Comparison of ENCODE assay signal across 10 mouse cellular contexts in genomic region chr7:46029299-46030144, GRCm38 (mm10). TPM values are rescaled to one million over a fixed set of nuclear protein-coding genes. Genes with fewer than 3 reads are reported as not detected.
DNase-seq lines count a peak whose midpoint lies in the region; ATAC-seq and TF ChIP-seq lines count a peak whose summit lies in the region.
"Had no signal": no experiment of that assay in that cellular context is flagged by ENCODE, and none has a peak within 500 bp of the region (broad histone marks: within the 10 kb centered on the region; RNA-seq: fewer than 3 reads in every experiment).

No protein-coding gene starts in this region.

- no peak for DNase-seq in kidney, postnatal 14 days
- peak; percentile 33 for DNase-seq in MEL-GATA-1-ER (ENCODE audit: extremely low read depth, low read depth)
- no peak for DNase-seq in hindbrain, postnatal 0 days (ENCODE audit: low spot score)
- no peak for DNase-seq in liver, postnatal 0 days
- no peak for DNase-seq in frontal cortex, adult 2 months (ENCODE audit: extremely low spot score in 1 of 2, low spot score in 1 of 2)
- DNase-seq in left cerebral cortex, adult 8-10 months (ENCODE audit: low spot score in 2 of 2): no peak
- DNase-seq in thymus, postnatal 0 days (ENCODE audit: low spot score): no peak
- DNase-seq: thymus, postnatal 36 days had no signal

- 61% methylated on average over 9 of the region's 9 CpGs for WGBS in kidney, embryonic 15.5 days
- WGBS in hindbrain, postnatal 0 days: 64% methylated on average over 8 of the region's 9 CpGs
- WGBS in liver, postnatal 0 days (ENCODE audit: insufficient replicate concordance): 60% methylated on average over 7 of the region's 9 CpGs

- H3K27me3 ChIP-seq in kidney, embryonic 15.5 days: no peaks in the 10 kb centered on the region
- no peaks in the 10 kb centered on the region for H3K27me3 ChIP-seq in hindbrain, postnatal 0 days (ENCODE audit: insufficient read depth, low read length)
- H3K27me3 ChIP-seq in liver, postnatal 0 days (ENCODE audit: insufficient read depth, low read length): no peaks in the 10 kb centered on the region
- H3K27me3 ChIP-seq: forebrain, embryonic 15.5 days had no signal

- peak overlapping the region; percentile 22 for H3K4me3 ChIP-seq in kidney, embryonic 15.5 days (replicated peaks)
- no peak overlapping the region for H3K4me3 ChIP-seq in hindbrain, postnatal 0 days (ENCODE audit: low read length)
- peak overlapping the region; percentile 22 for H3K4me3 ChIP-seq in liver, postnatal 0 days (ENCODE audit: low read depth, low read length)
- H3K4me3 ChIP-seq: forebrain, embryonic 15.5 days had no signal

- 0 out of 2 replicates have a peak, but pooled peaks have one; percentile 14 for TF ChIP-seq CTCF in hindbrain, postnatal 0 days (IDR thresholded peaks at IDR 0.05; ENCODE audit: low read depth)
- TF ChIP-seq CTCF in liver, postnatal 0 days (IDR thresholded peaks at IDR 0.05; ENCODE audit: low read depth): peak; percentile 20; the same call in 1 of the 2 replicates

- H3K27ac ChIP-seq in kidney, embryonic 15.5 days: peak overlapping the region; percentile 56; the same call in 1 of the 2 replicates
- H3K27ac ChIP-seq in hindbrain, postnatal 0 days: no peak overlapping the region
- peak overlapping the region; percentile 93 for H3K27ac ChIP-seq in liver, postnatal 0 days (ENCODE audit: low read depth)
- H3K27ac ChIP-seq: forebrain, embryonic 15.5 days had no signal

- peak overlapping the region; percentile 30; the same call in 1 of the 2 replicates for H3K9ac ChIP-seq in kidney, embryonic 15.5 days
- H3K9ac ChIP-seq in hindbrain, postnatal 0 days (replicated peaks; ENCODE audit: low read length): 0 out of 2 replicates have a peak overlapping the region, but pooled peaks have one; percentile 21
- peak overlapping the region; percentile 51 for H3K9ac ChIP-seq in liver, postnatal 0 days (replicated peaks)
- H3K9ac ChIP-seq: forebrain, embryonic 15.5 days had no signal

- no peaks in the 10 kb centered on the region for H3K9me3 ChIP-seq in kidney, embryonic 15.5 days (replicated peaks)
- H3K9me3 ChIP-seq in hindbrain, postnatal 0 days (ENCODE audit: low read length): no peaks in the 10 kb centered on the region
- no peaks in the 10 kb centered on the region for H3K9me3 ChIP-seq in liver, postnatal 0 days (ENCODE audit: low read length)
- H3K9me3 ChIP-seq: forebrain, embryonic 15.5 days had no signal

- no peak for ATAC-seq in kidney, embryonic 15.5 days (replicated peaks; ENCODE audit: low FRiP score)
- no peak for ATAC-seq in hindbrain, postnatal 0 days
- peak; percentile 68 for ATAC-seq in liver, postnatal 0 days
- ATAC-seq: forebrain, embryonic 15.5 days had no signal

- peak overlapping the region; percentile 52 for H3K4me2 ChIP-seq in kidney, embryonic 15.5 days
- H3K4me2 ChIP-seq in hindbrain, postnatal 0 days (ENCODE audit: low read depth, low read length): no peak overlapping the region
- H3K4me2 ChIP-seq in liver, postnatal 0 days (ENCODE audit: low read depth, low read length): peak overlapping the region; percentile 48
- H3K4me2 ChIP-seq: forebrain, embryonic 15.5 days had no signal

- H3K36me3 ChIP-seq in kidney, embryonic 15.5 days: no peaks in the 10 kb centered on the region
- H3K36me3 ChIP-seq in hindbrain, postnatal 0 days (ENCODE audit: insufficient read depth, low read length): no peaks in the 10 kb centered on the region
- 0 out of 2 replicates have a peak, but pooled peaks cover 2% of the 10 kb centered on the region for H3K36me3 ChIP-seq in liver, postnatal 0 days (replicated peaks; ENCODE audit: insufficient read depth, low read length)
- H3K36me3 ChIP-seq: forebrain, embryonic 15.5 days had no signal

- no peak for TF ChIP-seq EP300 in liver, postnatal 0 days (IDR thresholded peaks at IDR 0.05; ENCODE audit: low read depth)

- peaks cover 14% of the 10 kb centered on the region for H3K4me1 ChIP-seq in kidney, embryonic 15.5 days
- peaks cover 5% of the 10 kb centered on the region for H3K4me1 ChIP-seq in hindbrain, postnatal 0 days (ENCODE audit: insufficient read depth, low read length)
- peaks cover 21% of the 10 kb centered on the region for H3K4me1 ChIP-seq in liver, postnatal 0 days (ENCODE audit: insufficient read depth)

RNA-seq across cellular contexts. Expression of gene Abcc6, which starts 0.6 kb away (rescaled TPM):
- 0.93 and 1.1 TPM in 2 replicates for polyA plus RNA-seq in kidney, embryonic 15.5 days (2015; fragmentation: Nextera tagmentation; extraction: Ambion mirVana)
- total RNA-seq in hindbrain, postnatal 0 days (2014; rRNA removed): 0.58 and 1.2 TPM in 2 replicates
- polyA plus RNA-seq in hindbrain, postnatal 0 days (2015; fragmentation: Nextera tagmentation; extraction: Ambion mirVana): 0.55 and 0.64 TPM in 2 replicates
- 9.9 and 10.8 TPM in 2 replicates for polyA plus RNA-seq in liver, postnatal 0 days (2015; fragmentation: Nextera tagmentation; extraction: Ambion mirVana)
- polyA plus RNA-seq in frontal cortex, adult 2 months (2012; rRNA removed): 2.4 and 3.8 TPM in 2 replicates
- total RNA-seq in left cerebral cortex, adult 8-10 months (2022): 1 to 10 TPM; 1.9 to 2.5 (median 2.3) TPM
- 0.13 TPM in 1 of 2 replicates, not detected in the other for polyA plus RNA-seq in thymus, postnatal 0 days (2015; fragmentation: Nextera tagmentation; extraction: Ambion mirVana)

RNA-seq across cellular contexts. Expression of gene Nomo1, which starts 4.0 kb away (rescaled TPM):
- polyA plus RNA-seq in kidney, embryonic 15.5 days (2015; fragmentation: Nextera tagmentation; extraction: Ambion mirVana): 39.9 and 40.4 TPM in 2 replicates
- total RNA-seq in hindbrain, postnatal 0 days (2014; rRNA removed): 53.6 and 61.5 TPM in 2 replicates
- 36.9 and 37.9 TPM in 2 replicates for polyA plus RNA-seq in hindbrain, postnatal 0 days (2015; fragmentation: Nextera tagmentation; extraction: Ambion mirVana)
- 18.4 and 19.9 TPM in 2 replicates for polyA plus RNA-seq in liver, postnatal 0 days (2015; fragmentation: Nextera tagmentation; extraction: Ambion mirVana)
- 68.3 and 74.8 TPM in 2 replicates for polyA plus RNA-seq in frontal cortex, adult 2 months (2012; rRNA removed)
- total RNA-seq in left cerebral cortex, adult 8-10 months (2022): 100 to 1,000 TPM; 100 to 108 (median 103) TPM
- 24.9 and 29.7 TPM in 2 replicates for polyA plus RNA-seq in thymus, postnatal 0 days (2015; fragmentation: Nextera tagmentation; extraction: Ambion mirVana)
